Mouse (Mus musculus) heart, embryonic 14.5 days (tissue): ENCODE results near the gene Cradd. TPM values are rescaled to one million over a fixed set of nuclear protein-coding genes. Genes with fewer than 3 reads are reported as not detected.

Experiments
- ATAC-seq: fragments of 200-750 bp; cut with Nextera tagmentation; 2 replicates; pipeline ENCODE4 v1.8.0; 2017; ENCODE audit warnings: low read depth, moderate TSS enrichment; ENCODE audit not compliant: insufficient number of reproducible peaks, insufficient read depth, low FRiP score
- H3K27ac ChIP-seq, 2 experiments: fragments of 200-500 bp in 1 of 2; fragments of 300-500 bp in 1 of 2; sonication (generic) in 1 of 2; replicated peaks in 1 of 2; 2 replicates each; pipeline ENCODE4 v1.5.1; 2012 to 2014; ENCODE audit warnings: low read depth in 2 of 2, low read length in 2 of 2, control low read depth in 1 of 2, mild to moderate bottlenecking in 1 of 2, mixed read lengths in 1 of 2; ENCODE audit not compliant: control insufficient read depth in 1 of 2, insufficient read depth in 1 of 2
- H3K27me3 ChIP-seq: fragments of 300-500 bp; sonication (generic); 2 replicates; pipeline ENCODE4 v1.6.1; 2014; ENCODE audit warnings: mild to moderate bottlenecking, low read length, control low read depth; ENCODE audit not compliant: control insufficient read depth, insufficient read depth
- H3K36me3 ChIP-seq: fragments of 300-500 bp; sonication (generic); 2 replicates; pipeline ENCODE4 v1.6.1; 2014; ENCODE audit warnings: mild to moderate bottlenecking, control low read depth, low read length, mixed read lengths; ENCODE audit not compliant: control insufficient read depth, insufficient read depth
- H3K4me1 ChIP-seq, 2 experiments: fragments of 200-500 bp in 1 of 2; fragments of 300-500 bp in 1 of 2; sonication (generic) in 1 of 2; 2 replicates each; pipeline ENCODE4 v1.6.1; 2012 to 2014; ENCODE audit warnings: low read length in 2 of 2, control low read depth in 1 of 2, mixed read lengths in 1 of 2; ENCODE audit not compliant: control insufficient read depth in 2 of 2, insufficient read depth in 2 of 2
- H3K4me2 ChIP-seq: fragments of 300-500 bp; sonication (generic); 2 replicates; pipeline ENCODE4 v1.6.1; 2014; ENCODE audit warnings: mild to moderate bottlenecking, low read length
- H3K4me3 ChIP-seq, 2 experiments: fragments of 200-500 bp in 1 of 2; fragments of 300-500 bp in 1 of 2; sonication (generic) in 1 of 2; 2 replicates each; pipeline ENCODE4 v1.5.1; 2012 to 2014; ENCODE audit warnings: low read length in 2 of 2, mild to moderate bottlenecking in 2 of 2, control low read depth in 1 of 2, low read depth in 1 of 2, moderate library complexity in 1 of 2; ENCODE audit not compliant: control insufficient read depth in 1 of 2, insufficient read depth in 1 of 2
- H3K9ac ChIP-seq: fragments of 300-500 bp; sonication (generic); 2 replicates; pipeline ENCODE4 v1.6.1; 2014; ENCODE audit warnings: mild to moderate bottlenecking, low read length
- H3K9me3 ChIP-seq: fragments of 300-500 bp; sonication (generic); 2 replicates; pipeline ENCODE4 v1.6.1; 2016; ENCODE audit warnings: low read length, control low read depth; ENCODE audit not compliant: control insufficient read depth
- WGBS: fragments of 180-500 bp; shearing (Covaris S2); extraction: QIAGEN DNeasy Blood & Tissue Kit; methylation state at CpG from one replicate; pipeline ENCODE4 v1.1.7; 2014; 5-methylcytosine and 5-hydroxymethylcytosine counted together
- polyA plus RNA-seq: library from polyadenylated mRNA; unstranded; fragments of >200 nt; fragmentation: Nextera tagmentation; extraction: Ambion mirVana; gene quantifications from 2 replicates; pipeline ENCODE4 v1.2.1, GENCODE M21; 2014

Cradd gene
- polyA plus RNA-seq, 1 experiment from 2014 or later, result 12.3 TPM

GRCm38 (mm10) chr10:95293261-95293660, 30.7 kb downstream of the Cradd start:
- no peak overlapping the region for H3K4me2 ChIP-seq
- peaks cover 13 to 22% of the 10 kb centered on the region in 2 experiments for H3K4me1 ChIP-seq
- H3K9me3 ChIP-seq, result 0 out of 2 replicates have a peak, but pooled peaks cover 4% of the 10 kb centered on the region
- no peak overlapping the region for H3K27ac ChIP-seq
- H3K36me3 ChIP-seq, result no peaks in the 10 kb centered on the region
- no peak overlapping the region for H3K4me3 ChIP-seq
- H3K9ac ChIP-seq, result no peak overlapping the region
- 91% methylated on average over 8 of the region's 8 CpGs for WGBS
- no peak for ATAC-seq
- no peaks in the 10 kb centered on the region for H3K27me3 ChIP-seq

DNA sequence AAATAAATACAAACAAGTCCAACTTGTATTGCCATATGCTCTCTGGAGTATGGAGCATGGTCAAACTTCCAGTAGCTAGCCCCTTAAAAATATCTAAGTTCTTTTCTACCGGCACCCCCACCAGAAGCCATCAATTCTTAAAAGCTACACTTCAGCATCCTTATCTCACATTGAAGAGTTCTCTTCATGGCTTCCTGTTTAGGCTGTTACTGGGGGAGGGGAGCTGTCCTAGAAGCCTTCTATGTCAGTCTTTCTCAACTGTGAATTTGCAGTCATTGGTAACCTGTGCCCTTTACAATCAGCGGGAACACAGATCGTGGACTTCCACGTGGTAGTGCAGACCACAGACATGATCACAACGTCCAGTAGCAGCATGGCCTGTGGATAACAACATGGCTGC, 31.7 kb downstream of the Cradd start:
- H3K27me3 ChIP-seq, result no peaks in the 10 kb centered on the region

GRCm38 (mm10) chr10:95291133-95291876, 32.6 kb downstream of the Cradd start:
- Histone ChIP-seq H3K27ac (no peak overlapping the region), H3K27me3 (no peaks in the 10 kb centered on the region), H3K9me3 (0 out of 2 replicates have a peak, but pooled peaks cover 4% of the 10 kb centered on the region), H3K4me2 (no peak overlapping the region), H3K36me3 (no peaks in the 10 kb centered on the region), H3K4me1 (peaks cover 2 to 6% of the 10 kb centered on the region in 2 experiments; a peak in 2 of 4 replicates), H3K9ac (no peak overlapping the region), H3K4me3 (no peak overlapping the region)
- no peak for ATAC-seq
- 57% methylated on average over 13 of the region's 13 CpGs for WGBS

More for the DNA sequence above, 31.7 kb downstream of the Cradd start:
- no peak for ATAC-seq
- no peak overlapping the region for H3K9ac ChIP-seq
- H3K36me3 ChIP-seq, result no peaks in the 10 kb centered on the region
- H3K9me3 ChIP-seq, result 0 out of 2 replicates have a peak, but pooled peaks cover 4% of the 10 kb centered on the region
- peaks cover 6 to 12% of the 10 kb centered on the region in 2 experiments for H3K4me1 ChIP-seq
- H3K27ac ChIP-seq, result no peak overlapping the region
- no peak overlapping the region for H3K4me3 ChIP-seq
- WGBS, result 51% methylated on average over 5 of the region's 5 CpGs
- no peak overlapping the region for H3K4me2 ChIP-seq

DNA sequence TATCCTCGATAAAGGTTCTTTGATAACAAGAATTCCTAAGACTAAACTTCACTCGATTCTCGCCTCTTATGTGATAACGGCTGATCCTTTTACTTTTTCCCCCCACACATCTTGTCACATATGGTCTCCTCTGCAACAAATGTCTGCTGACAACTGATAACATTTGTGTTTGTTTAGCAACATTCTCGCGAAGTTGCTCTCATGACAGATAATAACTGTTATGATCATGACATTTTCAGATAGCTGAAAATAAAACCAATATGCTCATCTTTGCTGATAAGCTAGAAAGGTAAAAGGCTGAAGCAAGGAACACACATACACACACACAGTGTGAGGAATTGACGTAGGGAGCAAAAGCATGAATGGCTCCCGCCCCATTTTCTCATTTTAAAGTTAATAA, 34.1 kb downstream of the Cradd start:
- WGBS, result 38% methylated on average over 8 of the region's 8 CpGs
- no peak overlapping the region for H3K9ac ChIP-seq
- H3K27me3 ChIP-seq, result no peaks in the 10 kb centered on the region
- no peak for ATAC-seq
- no peaks in the 10 kb centered on the region for H3K36me3 ChIP-seq
- no peak overlapping the region for H3K4me3 ChIP-seq
- H3K4me1 ChIP-seq, result peaks cover 2 to 6% of the 10 kb centered on the region in 2 experiments; a peak in 2 of 4 replicates
- no peak overlapping the region for H3K27ac ChIP-seq
- H3K9me3 ChIP-seq, result 0 out of 2 replicates have a peak, but pooled peaks cover 4% of the 10 kb centered on the region
- no peak overlapping the region for H3K4me2 ChIP-seq

GRCm38 (mm10) chr10:95288206-95288605, 35.7 kb downstream of the Cradd start:
- 71% methylated on average over 4 of the region's 4 CpGs for WGBS
- no peak overlapping the region for H3K27ac ChIP-seq
- H3K4me1 ChIP-seq, result peaks cover 5 to 10% of the 10 kb centered on the region in 2 experiments; a peak in 2 of 4 replicates
- H3K4me2 ChIP-seq, result no peak overlapping the region
- H3K27me3 ChIP-seq, result no peaks in the 10 kb centered on the region
- no peak for ATAC-seq
- H3K9ac ChIP-seq, result no peak overlapping the region
- no peak overlapping the region for H3K4me3 ChIP-seq
- no peaks in the 10 kb centered on the region for H3K36me3 ChIP-seq
- no peaks in the 10 kb centered on the region for H3K9me3 ChIP-seq

DNA sequence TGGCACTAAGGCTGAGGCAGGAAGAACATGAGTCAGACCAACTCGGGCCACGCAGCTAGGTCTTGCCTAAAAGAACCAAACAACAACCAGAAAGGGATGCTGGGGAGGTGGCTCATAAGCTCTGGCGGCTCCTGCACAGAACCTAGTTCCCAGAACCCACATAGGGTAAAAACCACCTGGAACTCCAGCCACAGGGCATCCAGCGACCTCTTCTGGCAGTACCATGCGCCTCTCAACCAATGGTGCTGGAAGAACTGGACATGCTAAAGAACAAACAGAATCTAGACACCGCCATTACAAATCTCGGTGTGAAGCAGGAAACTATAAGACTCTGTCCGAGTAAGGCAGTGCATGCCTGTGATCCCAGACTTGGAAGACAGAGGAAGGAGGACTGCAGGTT, 36.6 kb downstream of the Cradd start:
- no peaks in the 10 kb centered on the region for H3K36me3 ChIP-seq
- peaks cover 5 to 12% of the 10 kb centered on the region in 2 experiments; a peak in 2 of 4 replicates for H3K4me1 ChIP-seq
- no peak overlapping the region for H3K4me2 ChIP-seq
- no peaks in the 10 kb centered on the region for H3K27me3 ChIP-seq
- 85% methylated on average over 8 of the region's 8 CpGs for WGBS
- no peak overlapping the region for H3K9ac ChIP-seq
- H3K4me3 ChIP-seq, result no peak overlapping the region
- H3K27ac ChIP-seq, result no peak overlapping the region
- ATAC-seq, result no peak
- no peaks in the 10 kb centered on the region for H3K9me3 ChIP-seq

- no peaks in the 10 kb centered on the region for H3K9me3 ChIP-seq
- ATAC-seq, result no peak
- no peak overlapping the region for H3K27ac ChIP-seq
- H3K27me3 ChIP-seq, result no peaks in the 10 kb centered on the region
- H3K4me3 ChIP-seq, result no peak overlapping the region
- no peak overlapping the region for H3K4me2 ChIP-seq
- peaks cover 4 to 14% of the 10 kb centered on the region in 2 experiments; a peak in 2 of 4 replicates for H3K4me1 ChIP-seq
- H3K36me3 ChIP-seq, result no peaks in the 10 kb centered on the region
- 67% methylated on average over 12 of the region's 12 CpGs for WGBS
- no peak overlapping the region for H3K9ac ChIP-seq
Observed at GRCm38 (mm10) chr10:95283434-95283833, 40.5 kb downstream of the Cradd start.
